Mouse (Mus musculus) lung, postnatal 0 days (tissue): Measurements from ENCODE around the gene Gm28434. TPM values are rescaled to one million over a fixed set of nuclear protein-coding genes. Genes with fewer than 3 reads are reported as not detected.

Experiments used
- ATAC-seq: fragments of 200-750 bp; cut with Nextera tagmentation; 2 replicates; pipeline ENCODE4 v1.8.0; 2017; ENCODE audit warnings: moderate library complexity
- DNase-seq: peaks from one replicate; pipeline ENCODE4 v3.0.0-alpha.2; 2016; ENCODE audit warnings: low spot score
- H3K27ac ChIP-seq: fragments of 300-500 bp; sonication (generic); 2 replicates; pipeline ENCODE4 v1.5.1; 2014; ENCODE audit warnings: antibody characterized with exemption, mild to moderate bottlenecking, low read length, mixed read lengths
- H3K27me3 ChIP-seq: fragments of 300-500 bp; sonication (generic); replicated peaks from 2 replicates; pipeline ENCODE4 v1.6.1; 2014; ENCODE audit warnings: low read length, mixed read lengths; ENCODE audit not compliant: insufficient read depth
- H3K36me3 ChIP-seq: fragments of 300-500 bp; sonication (generic); 2 replicates; pipeline ENCODE4 v1.6.1; 2014; ENCODE audit warnings: low read length, mixed read lengths; ENCODE audit not compliant: insufficient read depth
- H3K4me1 ChIP-seq: fragments of 300-500 bp; sonication (generic); 2 replicates; pipeline ENCODE4 v1.6.1; 2014; ENCODE audit warnings: antibody characterized with exemption, low read depth, low read length, mixed read lengths; ENCODE audit not compliant: insufficient read depth
- H3K4me2 ChIP-seq: fragments of 300-500 bp; sonication (generic); replicated peaks from 2 replicates; pipeline ENCODE4 v1.6.1; 2014; ENCODE audit warnings: low read depth, mild to moderate bottlenecking, low read length, moderate library complexity, mixed read lengths
- H3K4me3 ChIP-seq: fragments of 300-500 bp; sonication (generic); 2 replicates; pipeline ENCODE4 v1.5.1; 2014; ENCODE audit warnings: low read depth, low read length
- H3K9ac ChIP-seq: fragments of 300-500 bp; sonication (generic); replicated peaks from 2 replicates; pipeline ENCODE4 v1.6.1; 2014; ENCODE audit warnings: low read depth, mild to moderate bottlenecking
- H3K9me3 ChIP-seq: fragments of 300-500 bp; sonication (generic); 2 replicates; pipeline ENCODE4 v1.6.1; 2016; ENCODE audit warnings: low read length, mixed read lengths
- CTCF ChIP-seq: IDR thresholded peaks from 2 replicates; pipeline ENCODE4 v1.5.1; 2016; ENCODE audit warnings: antibody characterized with exemption, mild to moderate bottlenecking
- EP300 ChIP-seq: IDR thresholded peaks from 2 replicates; pipeline ENCODE4 v1.6.1; 2016; ENCODE audit warnings: antibody characterized with exemption, mild to moderate bottlenecking, control low read depth
- WGBS: fragments of 180-500 bp; shearing (Covaris S2); extraction: QIAGEN DNeasy Blood & Tissue Kit; methylation state at CpG from one replicate; pipeline ENCODE4 v1.1.7; 2014; 5-methylcytosine and 5-hydroxymethylcytosine counted together
- polyA plus RNA-seq: library from polyadenylated mRNA; unstranded; fragments of >200 nt; fragmentation: Nextera tagmentation; extraction: Ambion mirVana; gene quantifications from 2 replicates; pipeline ENCODE4 v1.2.1, GENCODE M21; 2015

Gene Gm28434
- polyA plus RNA-seq, 1 experiment from 2014 or later: not detected

DNA sequence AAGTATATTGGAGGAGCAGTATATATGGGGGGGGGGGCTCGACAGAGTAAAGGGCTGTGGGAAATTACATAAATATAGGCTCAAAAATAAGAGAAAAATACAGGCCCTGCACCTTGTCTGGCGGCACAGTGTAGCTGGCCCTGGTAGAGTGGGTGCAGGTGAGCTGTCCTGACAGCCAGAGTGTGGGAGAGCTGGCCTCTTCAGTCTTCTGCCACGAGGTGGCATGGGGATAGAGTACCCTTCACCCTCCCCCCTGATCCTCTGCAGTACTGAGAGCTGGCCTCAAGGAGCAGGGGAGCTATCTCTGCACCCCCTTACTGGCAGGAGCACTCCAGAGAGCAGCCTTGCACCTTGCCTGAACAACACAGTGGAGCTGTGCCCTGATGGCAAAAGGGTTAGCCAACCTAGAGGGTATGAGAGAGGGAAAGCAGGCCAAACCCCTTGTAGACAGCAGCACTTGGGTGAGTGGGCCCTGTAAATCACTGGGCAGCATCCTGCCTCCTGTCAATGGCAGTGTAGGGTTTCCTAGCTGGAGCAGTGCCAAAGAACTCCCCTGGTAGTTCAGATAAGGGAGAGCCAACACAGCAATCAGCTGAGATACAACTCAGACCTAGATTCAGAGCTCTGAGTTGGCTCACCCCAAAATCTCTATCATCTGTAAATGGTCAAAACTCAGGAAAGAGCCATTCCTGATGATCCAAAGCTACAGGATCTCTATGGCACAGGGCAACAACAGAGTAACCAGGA is 13.3 kb downstream of the Gm28434 start:
- DNase-seq (no peak), ATAC-seq (no peak)
- Histone ChIP-seq H3K4me1 (no peaks in the 10 kb centered on the region), H3K27ac (no peak overlapping the region), H3K9ac (no peak overlapping the region), H3K27me3 (no peaks in the 10 kb centered on the region), H3K36me3 (no peaks in the 10 kb centered on the region), H3K9me3 (no peaks in the 10 kb centered on the region), H3K4me2 (no peak overlapping the region), H3K4me3 (no peak overlapping the region)
- 32% methylated on average over 3 of the region's 3 CpGs for WGBS
- TF ChIP-seq CTCF (no peak), EP300 (no peak)

DNA sequence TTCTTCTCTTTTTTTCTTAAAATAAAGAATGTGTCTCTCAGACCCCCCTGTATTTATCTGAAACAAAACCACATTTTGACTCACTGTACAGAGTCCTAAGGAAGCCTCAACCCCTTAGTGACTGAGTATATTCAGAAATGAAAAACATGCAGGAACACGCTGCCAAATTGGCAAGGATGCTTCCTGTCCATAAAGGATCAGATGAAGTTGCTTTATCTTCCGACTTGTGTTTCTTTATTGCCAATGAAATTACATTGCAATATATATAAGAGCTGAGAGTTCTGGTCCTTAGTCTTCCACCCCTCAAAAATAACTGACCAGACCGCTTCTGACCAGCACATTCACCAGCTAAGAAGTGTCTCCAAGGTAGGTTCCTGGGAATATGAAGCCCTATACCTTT is 32.9 kb downstream of the Gm28434 start, which contains the start of gene Smr3a:
TSS of gene Smr3a (plus strand) at position 301 of the 400 bp plus-strand sequence.
- Histone ChIP-seq H3K27me3 (no peaks in the 10 kb centered on the region), H3K36me3 (no peaks in the 10 kb centered on the region), H3K4me1 (no peaks in the 10 kb centered on the region), H3K4me2 (no peak within 1 kb of the TSS), H3K27ac (no peak within 1 kb of the TSS), H3K9ac (no peak within 1 kb of the TSS), H3K4me3 (no peak within 1 kb of the TSS), H3K9me3 (no peaks in the 10 kb centered on the region)
- WGBS: 77% methylated on average over 3 of the region's 3 CpGs
- ATAC-seq (no peak), DNase-seq (no peak)
- TF ChIP-seq EP300: no peak
- no peak for TF ChIP-seq CTCF

DNA sequence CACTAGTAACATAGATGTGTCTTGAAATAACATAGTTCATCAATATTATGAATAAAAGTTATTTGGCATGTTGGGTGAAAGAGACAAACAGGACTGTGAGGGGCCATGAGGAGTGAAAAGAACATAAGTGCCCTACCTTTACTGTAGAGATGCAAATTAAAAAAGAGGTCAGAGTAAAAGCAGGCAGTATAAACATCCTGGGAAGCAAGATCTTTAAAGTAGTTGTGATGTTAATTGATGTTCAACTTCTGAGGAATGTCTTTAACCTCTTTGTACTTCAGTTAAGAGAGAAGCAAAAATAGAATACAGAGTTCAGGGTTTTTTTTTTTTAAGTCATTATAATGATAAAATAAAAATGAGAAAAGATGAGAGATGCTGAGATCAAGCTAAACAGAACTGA is 35.9 kb downstream of the Gm28434 start:
- no peak overlapping the region for H3K4me2 ChIP-seq
- no peaks in the 10 kb centered on the region for H3K36me3 ChIP-seq
- DNase-seq: no peak

More for the DNA sequence above, 35.9 kb downstream of the Gm28434 start:
- Histone ChIP-seq H3K27me3 (no peaks in the 10 kb centered on the region), H3K4me3 (no peak overlapping the region), H3K9me3 (no peaks in the 10 kb centered on the region), H3K27ac (no peak overlapping the region), H3K4me1 (no peaks in the 10 kb centered on the region), H3K9ac (no peak overlapping the region)
- TF ChIP-seq CTCF: no peak
- no peak for TF ChIP-seq EP300
- no peak for ATAC-seq

Other genes with a start within 250 kb of the Gm28434 start
- 0.36 and 27.1 TPM in 2 replicates for gene Csn1s2a, start 194.9 kb upstream of the Gm28434 start, polyA plus RNA-seq
- 1.2 TPM in 1 of 2 replicates, not detected in the other for gene Csn1s2b, start 161.4 kb upstream of the Gm28434 start, polyA plus RNA-seq
- gene Prr27, start 143.8 kb upstream of the Gm28434 start, polyA plus RNA-seq: not detected in 2 replicates
- not detected in 2 replicates for gene Odam, start 84.5 kb upstream of the Gm28434 start, polyA plus RNA-seq
- 0.12 and 13.8 TPM in 2 replicates for gene Csn3, start 43.9 kb upstream of the Gm28434 start, polyA plus RNA-seq
- gene 2310003L06Rik, start 58 bp upstream of the Gm28434 start, polyA plus RNA-seq: not detected in 2 replicates
- not detected in 2 replicates for gene Cabs1, start 9.9 kb downstream of the Gm28434 start, polyA plus RNA-seq
- not detected in 2 replicates for gene Smr3a, start 33.0 kb downstream of the Gm28434 start, polyA plus RNA-seq
- gene Smr2, start 117.0 kb downstream of the Gm28434 start, polyA plus RNA-seq: not detected in 2 replicates
- gene Gm11116, start 142.0 kb downstream of the Gm28434 start, polyA plus RNA-seq: not detected in 2 replicates
- gene Gm11115, start 184.6 kb downstream of the Gm28434 start, polyA plus RNA-seq: not detected in 2 replicates